Mouse (Mus musculus) E14TG2a.4 (cell line): ENCODE data around the gene Ripor3.

Experiments
- CTCF ChIP-seq: conservative IDR thresholded peaks from 2 replicates; pipeline ENCODE4 v1.5.1; 2014; ENCODE audit warnings: low read length
- NANOG ChIP-seq: IDR thresholded peaks from 2 replicates; pipeline ENCODE4 v1.6.1; 2014; ENCODE audit warnings: borderline replicate concordance, low read length, mixed read lengths
- POU5F1 ChIP-seq: IDR thresholded peaks from 2 replicates; pipeline ENCODE4 v1.6.1; 2014; ENCODE audit warnings: low read length, borderline replicate concordance

DNA sequence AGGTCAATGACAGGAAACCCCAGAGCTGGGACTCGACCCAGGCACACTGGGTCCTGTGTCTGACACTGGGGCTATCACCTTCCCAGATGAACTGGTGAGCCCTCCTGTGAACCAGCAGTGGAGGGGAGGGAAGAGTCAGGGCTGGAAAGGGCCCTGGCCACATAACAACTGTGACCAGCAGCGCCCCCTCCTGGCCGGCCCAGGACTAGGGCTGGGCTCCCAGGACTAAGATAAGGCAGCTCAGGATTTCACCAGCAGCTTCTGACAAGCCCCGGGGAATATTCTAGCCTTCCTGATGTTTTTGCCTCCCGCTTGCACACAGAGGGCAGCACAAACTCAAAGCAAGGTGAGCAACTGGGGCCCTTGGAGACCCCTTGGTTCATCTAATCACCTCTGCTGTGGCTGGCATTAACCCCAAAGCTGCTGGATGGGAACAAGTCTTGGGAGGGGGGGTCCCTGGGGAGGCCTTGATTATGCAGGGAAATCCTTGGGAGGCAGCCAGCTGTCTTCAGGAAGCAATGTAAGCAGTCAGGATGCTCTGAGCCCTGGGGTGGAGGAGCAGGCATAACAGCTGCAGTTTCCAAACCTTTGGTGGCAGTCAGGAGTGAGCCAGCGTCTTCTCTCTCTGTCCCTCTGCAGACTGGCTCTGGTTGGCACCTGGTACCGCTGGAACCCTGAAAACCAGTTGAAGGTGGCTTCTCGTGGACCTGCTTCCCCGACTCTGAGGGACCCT, at the start of gene Ripor3:
- peak; percentile 54 for TF ChIP-seq CTCF
- TF ChIP-seq NANOG, result no peak
- TF ChIP-seq POU5F1, result no peak
